Mouse (Mus musculus) ES-Bruce4 (cell line): ENCODE data around the gene March1. TPM values are rescaled to one million over a fixed set of nuclear protein-coding genes. Genes with fewer than 3 reads are reported as not detected.

Experiments used
- H3K27ac ChIP-seq: 2 replicates; pipeline ENCODE4 v1.5.1; 2012; ENCODE audit warnings: low read length, inconsistent platforms; ENCODE audit not compliant: insufficient read depth
- H3K27me3 ChIP-seq: 2 replicates; pipeline ENCODE4 v1.6.1; 2012; ENCODE audit warnings: mild to moderate bottlenecking, low read length, inconsistent platforms; ENCODE audit not compliant: control insufficient read depth, poor library complexity, insufficient read depth, severe bottlenecking
- H3K36me3 ChIP-seq: 2 replicates; pipeline ENCODE4 v1.6.1; 2012; ENCODE audit warnings: inconsistent platforms, mild to moderate bottlenecking, low read length, moderate library complexity; ENCODE audit not compliant: control insufficient read depth, poor library complexity, insufficient read depth, severe bottlenecking
- H3K4me1 ChIP-seq: one replicate; pipeline ENCODE4 v1.8.1; 2011; ENCODE audit warnings: low read length; ENCODE audit not compliant: control insufficient read depth, insufficient read depth
- H3K4me3 ChIP-seq: 2 replicates; pipeline ENCODE4 v1.5.1; 2011; ENCODE audit warnings: low read depth, mild to moderate bottlenecking, low read length
- H3K9ac ChIP-seq: 2 replicates; pipeline ENCODE4 v1.6.1; 2012; ENCODE audit warnings: low read depth, mild to moderate bottlenecking, inconsistent platforms; ENCODE audit not compliant: poor library complexity, severe bottlenecking
- H3K9me3 ChIP-seq: replicated peaks from 2 replicates; pipeline ENCODE4 v1.6.1; 2012; ENCODE audit warnings: mild to moderate bottlenecking, low read length, inconsistent platforms; ENCODE audit not compliant: control insufficient read depth, poor library complexity, insufficient read depth, severe bottlenecking
- CTCF ChIP-seq: IDR thresholded peaks from one replicate; pipeline ENCODE4 v1.8.1; 2011; ENCODE audit warnings: low read depth, low read length
- EP300 ChIP-seq: IDR thresholded peaks from 2 replicates; pipeline ENCODE4 v1.6.1; 2011; ENCODE audit warnings: low read depth, low read length; ENCODE audit not compliant: insufficient read depth
- POLR2A ChIP-seq: IDR thresholded peaks from one replicate; pipeline ENCODE4 v1.8.1; 2011; ENCODE audit warnings: low read length; ENCODE audit not compliant: insufficient read depth
- polyA plus RNA-seq: library from polyadenylated mRNA; stranded (reverse); fragments of >200 nt; gene quantifications from 2 replicates; pipeline ENCODE4 v1.2.4, GENCODE M21; 2011; ENCODE audit warnings: low read depth; ENCODE audit not compliant: missing spikeins, insufficient read depth, insufficient read length

Gene March1
- polyA plus RNA-seq, 1 experiment = not detected

DNA sequence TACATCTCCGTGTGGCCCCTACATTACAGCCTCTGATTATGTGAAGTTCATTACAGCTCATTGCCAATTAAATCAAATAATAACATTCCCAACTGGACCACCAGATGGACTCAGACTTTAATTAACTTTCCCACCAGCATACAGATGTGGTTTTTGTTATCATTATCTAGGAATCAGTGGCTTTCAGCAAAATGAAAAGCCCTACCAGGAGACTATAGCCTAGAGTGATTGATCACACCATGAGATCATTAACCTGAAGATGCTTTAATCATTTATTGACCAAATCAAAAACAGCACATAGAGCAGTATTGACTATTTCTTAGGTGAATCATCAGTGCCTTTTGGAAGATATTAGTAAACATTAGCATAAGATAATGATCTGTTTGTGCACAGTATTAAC is 602.3 kb downstream of the March1 start:
- Histone ChIP-seq H3K27me3 (no peaks in the 10 kb centered on the region), H3K9ac (no peak overlapping the region)
- no peak for TF ChIP-seq EP300
- TF ChIP-seq CTCF = no peak
- no peak for TF ChIP-seq POLR2A

GRCm38 (mm10) chr8:66229931-66230330 is 612.2 kb downstream of the March1 start:
- no peaks in the 10 kb centered on the region for H3K36me3 ChIP-seq
- no peaks in the 10 kb centered on the region for H3K9me3 ChIP-seq
- H3K4me1 ChIP-seq = no peaks in the 10 kb centered on the region
- no peak overlapping the region for H3K9ac ChIP-seq
- no peak overlapping the region for H3K27ac ChIP-seq
- TF ChIP-seq POLR2A (no peak), CTCF (no peak), EP300 (no peak)
- H3K4me3 ChIP-seq = no peak overlapping the region
- H3K27me3 ChIP-seq = peaks cover 1% of the 10 kb centered on the region; the same call in 1 of the 2 replicates

More for the DNA sequence above, 602.3 kb downstream of the March1 start:
- Histone ChIP-seq H3K9me3 (no peaks in the 10 kb centered on the region), H3K4me1 (no peaks in the 10 kb centered on the region), H3K36me3 (no peaks in the 10 kb centered on the region), H3K4me3 (no peak overlapping the region), H3K27ac (no peak overlapping the region)

- Histone ChIP-seq H3K4me1 (no peaks in the 10 kb centered on the region), H3K9ac (no peak overlapping the region), H3K4me3 (no peak overlapping the region), H3K27ac (no peak overlapping the region), H3K36me3 (no peaks in the 10 kb centered on the region), H3K27me3 (no peaks in the 10 kb centered on the region), H3K9me3 (no peaks in the 10 kb centered on the region)
- no peak for TF ChIP-seq EP300
- TF ChIP-seq CTCF = no peak
- no peak for TF ChIP-seq POLR2A
These were observed 651.8 kb downstream of the March1 start for GRCm38 (mm10) chr8:66269546-66269945.

- H3K36me3 ChIP-seq = no peaks in the 10 kb centered on the region
- TF ChIP-seq CTCF (no peak), POLR2A (no peak), EP300 (no peak)
- H3K4me1 ChIP-seq = no peaks in the 10 kb centered on the region
- no peak overlapping the region for H3K9ac ChIP-seq
- H3K27ac ChIP-seq = no peak overlapping the region
- no peaks in the 10 kb centered on the region for H3K9me3 ChIP-seq
- H3K27me3 ChIP-seq = no peaks in the 10 kb centered on the region
- no peak overlapping the region for H3K4me3 ChIP-seq
These were observed 652.4 kb downstream of the March1 start for GRCm38 (mm10) chr8:66270116-66270515.

DNA sequence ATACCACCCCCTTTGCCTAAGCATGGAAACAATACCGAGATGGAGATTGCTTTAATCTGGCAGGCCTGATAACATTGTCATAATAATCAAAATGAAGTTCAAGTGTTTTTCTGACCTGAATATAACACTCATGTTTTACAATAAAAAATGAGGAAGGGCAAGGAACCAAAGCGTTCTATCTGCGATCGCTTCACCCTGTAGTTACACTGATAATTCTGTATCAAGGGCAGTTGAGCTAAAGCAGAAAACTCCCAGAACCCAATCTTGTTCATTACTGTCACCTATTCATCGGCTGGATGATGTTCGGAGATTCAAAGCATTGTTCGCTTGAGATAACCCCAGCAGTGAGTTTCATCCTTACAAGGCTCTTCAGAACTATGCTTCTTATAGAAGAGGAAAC is 700.1 kb downstream of the March1 start:
- Histone ChIP-seq H3K4me1 (no peaks in the 10 kb centered on the region), H3K4me3 (no peak overlapping the region)
- TF ChIP-seq EP300 (no peak), CTCF (no peak), POLR2A (no peak)

DNA sequence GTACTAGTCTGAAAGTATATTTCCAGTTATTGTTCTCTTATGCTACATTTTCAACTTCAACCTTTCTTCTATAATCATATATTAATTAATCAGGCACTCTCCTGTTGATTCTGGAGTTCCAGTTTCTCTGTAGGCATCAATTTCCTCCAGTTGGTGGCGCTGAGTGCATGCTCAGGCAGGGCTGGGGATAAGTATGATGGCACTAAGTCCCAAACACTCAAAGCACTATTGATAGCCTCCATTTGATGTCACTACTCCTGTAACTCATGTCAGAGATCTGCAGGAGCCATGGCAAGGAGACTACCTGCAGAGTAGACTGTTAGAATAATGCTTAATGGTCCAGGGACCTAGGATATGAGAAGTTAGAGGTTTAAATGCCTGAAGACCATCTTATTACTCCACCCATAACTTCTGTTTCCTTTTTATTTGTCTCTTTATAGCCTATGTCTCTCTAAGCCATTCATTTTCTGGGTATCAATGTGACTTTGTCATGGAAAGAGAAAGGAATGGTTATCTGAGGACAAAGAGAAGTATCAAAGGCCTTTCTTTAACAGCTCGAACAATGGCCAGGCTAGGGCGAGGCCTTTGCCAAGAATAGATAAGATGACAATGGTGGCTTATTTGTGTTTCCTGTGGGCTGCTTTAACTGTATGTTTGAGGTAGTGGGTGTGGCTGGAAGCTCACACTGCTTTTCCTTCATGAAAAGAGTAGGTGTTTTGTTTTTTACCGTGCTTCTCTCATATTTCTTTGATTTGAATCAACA is 705.5 kb downstream of the March1 start:
- Histone ChIP-seq H3K4me1 (no peaks in the 10 kb centered on the region), H3K4me3 (no peak overlapping the region), H3K36me3 (no peaks in the 10 kb centered on the region), H3K9me3 (no peaks in the 10 kb centered on the region), H3K9ac (no peak overlapping the region), H3K27me3 (no peaks in the 10 kb centered on the region), H3K27ac (no peak overlapping the region)
- no peak for TF ChIP-seq EP300
- no peak for TF ChIP-seq POLR2A
- peak; percentile 54 for TF ChIP-seq CTCF

More for the DNA sequence above, 700.1 kb downstream of the March1 start:
- Histone ChIP-seq H3K27me3 (no peaks in the 10 kb centered on the region), H3K36me3 (no peaks in the 10 kb centered on the region), H3K27ac (no peak overlapping the region), H3K9ac (no peak overlapping the region), H3K9me3 (no peaks in the 10 kb centered on the region)
